Mouse (Mus musculus) G1E (cell line): ENCODE results near the gene Bsdc1. TPM values are rescaled to one million over a fixed set of nuclear protein-coding genes. Genes with fewer than 3 reads are reported as not detected.

Source experiments
- ATAC-seq: 2 replicates; pipeline ENCODE4 v1.8.0; 2016; ENCODE audit warnings: mild to moderate bottlenecking; ENCODE audit not compliant: insufficient number of reproducible peaks, poor library complexity, low FRiP score, severe bottlenecking; ENCODE audit errors: extremely low read depth
- DNase-seq: peaks from one replicate; pipeline ENCODE4 v3.0.0; 2012; ENCODE audit warnings: low spot score
- H3K27me3 ChIP-seq: 2 replicates; pipeline ENCODE4 v1.6.1; 2012; ENCODE audit warnings: mild to moderate bottlenecking, low read length, inconsistent platforms; ENCODE audit not compliant: insufficient read depth
- H3K36me3 ChIP-seq: replicated peaks from 2 replicates; pipeline ENCODE3; 2012; ENCODE audit warnings: mild to moderate bottlenecking, inconsistent platforms
- H3K4me1 ChIP-seq: 2 replicates; pipeline ENCODE4 v1.6.1; 2012; ENCODE audit warnings: low read depth, low read length, inconsistent platforms, mixed read lengths; ENCODE audit not compliant: insufficient read depth
- H3K4me3 ChIP-seq: 2 replicates; pipeline ENCODE4 v1.5.1; 2012; ENCODE audit warnings: low read depth, mild to moderate bottlenecking, inconsistent platforms, low read length, moderate library complexity, mixed read lengths
- H3K9me3 ChIP-seq: replicated peaks from 2 replicates; pipeline ENCODE4 v1.6.1; 2012; ENCODE audit warnings: inconsistent platforms
- CTCF ChIP-seq: IDR thresholded peaks from 2 replicates; pipeline ENCODE4 v1.5.1; 2012; ENCODE audit warnings: low read depth, low read length, inconsistent platforms, mixed read lengths
- GATA1 ChIP-seq: IDR thresholded peaks from 2 replicates; pipeline ENCODE4 v1.6.1; 2012; ENCODE audit warnings: borderline replicate concordance, low read length, inconsistent platforms, mixed read lengths
- GATA2 ChIP-seq: IDR thresholded peaks from 2 replicates; pipeline ENCODE4 v1.6.1; 2012; ENCODE audit warnings: low read depth, low read length, inconsistent platforms, borderline replicate concordance
- POLR2AphosphoS5 ChIP-seq: IDR thresholded peaks from 2 replicates; pipeline ENCODE4 v1.6.1; 2012; ENCODE audit warnings: low read depth, low read length, inconsistent platforms; ENCODE audit not compliant: insufficient replicate concordance
- TAL1 ChIP-seq: conservative IDR thresholded peaks from 2 replicates; pipeline ENCODE4 v1.6.1; 2012; ENCODE audit warnings: low read depth, low read length, inconsistent platforms, mixed read lengths
- polyA plus RNA-seq: library from polyadenylated mRNA; stranded (reverse); fragments of >175 nt; gene quantifications from 2 replicates; pipeline ENCODE4 v1.2.3, GENCODE M21; 2012
- total RNA-seq, 2 experiments: library from RNA; stranded (forward) in 1 of 2; stranded (reverse) in 1 of 2; fragments of 200-1000 nt in 1 of 2; fragments of >200 nt in 1 of 2; fragmentation: Nextera tagmentation in 1 of 2; gene quantifications; 2 replicates each; pipeline ENCODE4 v1.2.3; 2014 to 2017

Bsdc1 gene
- total and polyA plus RNA-seq, 3 experiments: 28.4 to 91.3 (median 34.8) TPM

DNA sequence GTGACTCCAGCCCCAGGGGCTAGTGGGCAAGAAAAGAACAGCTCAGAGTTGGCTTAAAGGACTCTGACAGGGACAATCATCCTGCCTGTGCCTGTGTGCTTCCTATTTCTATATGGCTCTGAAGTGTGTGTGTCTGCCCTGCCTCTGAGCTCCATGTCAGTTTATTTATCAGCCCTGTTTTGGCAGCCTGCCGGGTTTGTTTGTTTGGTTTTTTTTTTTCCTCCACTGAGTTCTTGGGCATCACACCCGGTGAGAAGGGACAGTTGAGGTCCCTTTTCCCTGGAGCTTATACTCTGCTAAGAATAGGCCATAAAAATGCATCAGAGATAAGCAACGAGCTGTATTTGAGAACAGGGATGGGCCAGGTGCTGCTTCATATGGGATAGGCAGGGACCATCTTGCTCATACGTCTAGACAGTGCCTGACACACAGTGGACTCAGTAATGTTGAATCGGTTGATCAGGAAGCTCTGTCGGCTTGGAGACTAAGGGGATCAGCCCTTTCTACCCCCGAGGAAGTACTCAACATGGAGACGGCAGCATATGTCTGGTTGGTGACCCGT lies 41.0 kb downstream of the Bsdc1 start:
- ATAC-seq (no peak), DNase-seq (no peak)
- no peaks in the 10 kb centered on the region for H3K9me3 ChIP-seq
- peaks cover 62% of the 10 kb centered on the region for H3K27me3 ChIP-seq
- no peak overlapping the region for H3K4me3 ChIP-seq
- no peak for TF ChIP-seq TAL1
- no peak for TF ChIP-seq GATA2
- no peak for TF ChIP-seq GATA1
- TF ChIP-seq POLR2AphosphoS5: no peak
- TF ChIP-seq CTCF: no peak
- H3K36me3 ChIP-seq: no peaks in the 10 kb centered on the region
- H3K4me1 ChIP-seq: peaks cover 31% of the 10 kb centered on the region

DNA sequence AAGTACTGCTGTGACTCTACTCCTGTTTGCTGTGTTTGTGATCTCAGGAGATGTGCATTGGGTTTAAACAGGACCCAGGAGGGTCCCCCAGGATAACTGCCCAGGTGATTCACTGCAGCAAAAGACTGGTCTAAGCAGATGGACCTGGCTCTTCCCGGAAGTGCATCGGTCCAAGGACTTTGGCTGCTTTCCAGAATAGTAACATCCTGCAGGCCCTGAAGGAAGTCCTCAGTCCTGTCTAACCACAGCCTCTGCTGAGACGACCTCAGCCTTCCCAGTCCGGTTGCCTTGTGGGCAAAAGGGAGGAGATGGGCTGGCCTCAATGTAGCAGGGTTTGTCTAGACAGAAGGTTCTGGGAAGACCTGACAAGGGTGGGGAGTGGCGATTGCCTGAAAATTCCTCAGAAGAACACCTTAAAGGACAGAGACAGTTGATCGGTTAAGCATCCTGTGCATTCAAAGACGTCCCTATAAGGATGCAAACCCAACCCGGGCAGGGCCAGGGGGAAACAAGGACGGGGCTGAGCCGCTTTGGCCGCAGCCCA lies 41.6 kb downstream of the Bsdc1 start:
- peaks cover 35% of the 10 kb centered on the region for H3K4me1 ChIP-seq
- no peak for ATAC-seq

DNA sequence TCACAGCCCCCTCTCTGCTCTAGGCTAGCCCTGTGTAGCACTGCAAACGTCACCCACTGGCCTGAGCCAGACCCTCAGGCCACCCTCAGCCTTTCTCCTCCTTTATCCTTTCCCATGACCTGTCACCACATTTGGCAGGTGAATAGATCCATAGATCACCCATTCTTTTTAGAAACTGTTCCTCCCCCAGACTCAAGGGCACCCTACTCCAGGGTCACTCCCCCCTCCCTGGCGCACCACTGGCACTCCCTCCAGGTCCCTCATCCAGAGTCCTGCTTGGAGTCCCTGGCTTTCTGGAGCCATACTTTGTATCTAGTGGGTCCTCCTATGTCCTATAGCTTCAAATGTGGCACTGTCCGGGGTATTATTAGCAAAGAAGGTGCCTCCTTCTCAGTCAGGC lies 44.1 kb downstream of the Bsdc1 start:
- TF ChIP-seq CTCF: no peak
- no peak for TF ChIP-seq TAL1
- no peak for TF ChIP-seq POLR2AphosphoS5
- no peak for TF ChIP-seq GATA1
- H3K27me3 ChIP-seq: peaks cover 73% of the 10 kb centered on the region
- no peak for ATAC-seq
- H3K36me3 ChIP-seq: no peaks in the 10 kb centered on the region
- no peak for DNase-seq
- no peaks in the 10 kb centered on the region for H3K9me3 ChIP-seq
- no peak overlapping the region for H3K4me3 ChIP-seq
- H3K4me1 ChIP-seq: peaks cover 34% of the 10 kb centered on the region

More for the DNA sequence above, 41.6 kb downstream of the Bsdc1 start:
- TF ChIP-seq POLR2AphosphoS5: no peak
- TF ChIP-seq GATA2: no peak
- no peak for TF ChIP-seq CTCF
- no peak for TF ChIP-seq TAL1
- TF ChIP-seq GATA1: no peak
- Histone ChIP-seq H3K27me3 (peaks cover 62% of the 10 kb centered on the region), H3K4me3 (no peak overlapping the region), H3K9me3 (no peaks in the 10 kb centered on the region), H3K36me3 (no peaks in the 10 kb centered on the region)
- DNase-seq: no peak

DNA sequence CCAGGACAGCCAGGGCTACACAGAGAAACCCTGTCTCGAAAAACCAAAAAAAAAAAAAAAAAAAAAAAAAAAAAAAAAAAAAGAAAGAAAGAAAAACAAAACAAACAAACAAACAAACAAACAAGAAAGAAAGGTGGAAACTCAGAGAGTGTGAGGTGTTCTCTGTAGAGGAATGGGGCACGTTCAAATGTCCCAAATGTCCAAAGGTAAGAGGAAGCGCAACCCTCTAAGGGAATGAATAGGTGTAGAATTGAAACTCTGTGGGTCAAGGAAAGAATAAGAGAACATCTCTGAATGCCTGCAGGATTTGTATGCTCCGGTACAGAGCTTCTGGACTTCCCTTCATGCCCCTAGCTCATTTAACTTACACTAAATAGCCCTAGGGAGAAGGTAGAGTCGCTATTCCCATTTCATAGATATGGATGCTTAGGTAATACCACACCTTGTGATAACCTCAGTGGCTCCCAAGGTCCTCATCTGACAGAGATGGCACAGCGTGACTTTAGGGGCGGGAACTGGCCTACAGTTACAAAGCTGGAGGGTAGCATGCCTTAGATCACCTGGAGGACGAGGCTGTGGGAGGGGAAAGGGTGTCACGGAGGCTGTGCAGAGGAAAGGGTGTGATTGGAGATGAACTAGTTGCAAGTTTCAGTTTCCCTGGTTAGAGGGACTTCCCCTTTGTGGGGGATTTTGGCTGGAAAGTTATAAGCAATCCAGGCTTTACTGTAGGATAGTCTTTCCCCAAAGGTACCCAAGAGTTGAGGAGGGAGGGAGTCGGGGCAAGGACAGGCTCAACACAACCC lies 46.3 kb downstream of the Bsdc1 start:
- H3K27me3 ChIP-seq: peaks cover 87% of the 10 kb centered on the region
- H3K36me3 ChIP-seq: no peaks in the 10 kb centered on the region
- no peak overlapping the region for H3K4me3 ChIP-seq
- TF ChIP-seq TAL1 (no peak), POLR2AphosphoS5 (no peak), GATA2 (no peak), CTCF (no peak), GATA1 (no peak)
- peaks cover 20% of the 10 kb centered on the region for H3K4me1 ChIP-seq
- no peak for DNase-seq
- H3K9me3 ChIP-seq: no peaks in the 10 kb centered on the region
- no peak for ATAC-seq

DNA sequence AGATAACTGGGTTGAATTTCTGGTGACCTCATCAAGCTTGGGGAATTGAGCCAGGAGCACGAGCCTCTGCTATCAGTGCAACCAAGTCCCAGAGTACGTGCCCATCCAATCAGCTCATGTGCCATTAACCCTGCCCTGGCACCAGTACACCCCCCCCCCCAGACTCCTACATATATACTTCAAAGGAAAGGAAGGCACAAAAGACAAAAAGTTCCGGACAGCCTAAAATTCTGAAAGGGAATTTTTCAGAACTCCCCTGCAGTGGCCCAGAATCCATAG lies 46.8 kb downstream of the Bsdc1 start:
- Histone ChIP-seq H3K27me3 (peaks cover 87% of the 10 kb centered on the region), H3K9me3 (no peaks in the 10 kb centered on the region), H3K4me3 (no peak overlapping the region), H3K4me1 (peaks cover 19% of the 10 kb centered on the region), H3K36me3 (no peaks in the 10 kb centered on the region)
- no peak for DNase-seq
- TF ChIP-seq GATA1 (no peak), TAL1 (no peak), CTCF (no peak), GATA2 (no peak), POLR2AphosphoS5 (no peak)
- ATAC-seq: no peak

DNA sequence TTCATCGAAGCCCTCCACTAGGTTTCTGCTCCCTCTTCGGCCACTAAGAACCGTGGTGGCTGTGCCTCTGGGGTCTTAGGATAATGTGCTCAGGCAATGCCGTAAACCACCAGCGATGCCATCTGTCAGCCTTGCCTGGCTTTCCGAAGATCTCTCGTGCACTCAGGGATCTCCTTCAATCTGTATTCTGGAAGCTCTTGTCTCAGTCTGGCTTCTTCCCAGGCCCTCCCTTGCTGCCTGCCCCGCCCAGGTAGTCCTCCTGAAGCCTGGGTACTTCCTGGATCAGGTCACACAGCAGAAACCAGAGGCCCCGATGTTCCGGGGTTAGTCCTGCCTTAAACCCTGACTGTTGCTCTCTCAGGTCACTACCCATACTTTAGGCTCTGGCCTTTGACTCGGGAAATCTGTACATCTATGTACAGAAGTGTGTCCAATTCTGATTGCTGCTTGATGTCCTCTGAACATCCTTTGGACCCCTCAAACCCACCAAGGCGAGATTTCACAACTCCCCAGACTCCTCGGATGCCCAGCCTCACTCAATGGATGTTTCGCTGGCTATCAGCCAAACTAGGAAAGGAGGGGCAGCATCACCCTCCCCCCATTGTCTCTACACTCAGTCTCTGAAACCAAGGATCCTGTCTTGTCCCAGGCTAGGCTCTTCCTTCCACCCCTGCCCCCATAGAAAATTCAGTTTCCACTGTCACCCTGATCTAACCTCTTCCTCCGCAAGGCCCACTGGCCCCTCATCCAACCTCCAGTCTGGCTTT lies 47.6 kb downstream of the Bsdc1 start:
- no peak for ATAC-seq

More for the DNA sequence above, 47.6 kb downstream of the Bsdc1 start:
- Histone ChIP-seq H3K4me1 (peaks cover 27% of the 10 kb centered on the region), H3K27me3 (peaks cover 86% of the 10 kb centered on the region), H3K4me3 (no peak overlapping the region), H3K36me3 (no peaks in the 10 kb centered on the region), H3K9me3 (no peaks in the 10 kb centered on the region)
- TF ChIP-seq GATA2 (no peak), CTCF (no peak), GATA1 (no peak), TAL1 (no peak), POLR2AphosphoS5 (no peak)
- no peak for DNase-seq
